Mouse (Mus musculus) olfactory bulb, adult 2 months (tissue): ENCODE results near the gene Tmem254c.
"Not testable (repeated sequence)": the region's sequence is repeated elsewhere in the genome, so short reads cannot be mapped to it uniquely, and the experiment has no call there.

Source experiments
- CTCF ChIP-seq: fragments of 200-500 bp; IDR thresholded peaks from 2 replicates; pipeline ENCODE4 v1.5.1; 2012; ENCODE audit warnings: low read depth, mild to moderate bottlenecking, low read length, moderate library complexity; ENCODE audit not compliant: insufficient read depth
- POLR2A ChIP-seq: fragments of 200-500 bp; IDR thresholded peaks from 2 replicates; pipeline ENCODE4 v1.6.1; 2012; ENCODE audit warnings: mild to moderate bottlenecking, low read depth, low read length, moderate library complexity; ENCODE audit not compliant: insufficient read depth

DNA sequence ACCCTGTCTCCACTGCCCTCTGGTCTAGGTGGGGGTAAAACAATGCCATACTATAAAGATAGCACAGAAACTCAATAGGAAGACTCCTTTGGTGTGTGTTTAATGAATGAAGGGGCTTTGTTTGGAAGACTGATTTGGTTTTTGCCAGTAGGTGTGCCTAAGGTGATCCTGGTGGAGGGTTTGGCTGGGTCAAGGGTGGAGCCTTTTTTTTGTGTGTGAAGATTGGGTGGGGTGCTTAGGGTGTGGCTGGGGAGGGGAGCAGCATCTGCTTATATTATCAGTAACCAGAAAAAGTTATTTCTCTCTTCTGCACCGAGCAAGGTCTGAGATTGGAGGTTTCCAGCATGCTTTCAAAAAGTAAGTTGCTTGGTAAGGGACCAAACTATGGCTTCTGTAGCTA, 14.8 kb upstream of the Tmem254c start, which contains the start of gene Cphx3:
- not testable (repeated sequence) for TF ChIP-seq CTCF, POLR2A
